Mouse (Mus musculus): ENCODE measurements around the gene Pdlim5. TPM values are rescaled to one million over a fixed set of nuclear protein-coding genes. Genes with fewer than 3 reads are reported as not detected.

The Pdlim5 gene
- polyA plus RNA-seq, 1 experiment from 2014 or later: 19.2 TPM

GRCm38 (mm10) chr3:142386505-142386904, 9.0 kb downstream of the Pdlim5 start:
- Histone ChIP-seq H3K9me3 (ENCODE audit: control insufficient read depth, low read length) (no peaks in the 10 kb centered on the region), H3K4me1 (ENCODE audit: control insufficient read depth, insufficient read depth, low read depth, low read length) (no peaks in the 10 kb centered on the region), H3K4me3 (ENCODE audit: low read length) (no peak overlapping the region), H3K36me3 (ENCODE audit: control insufficient read depth, insufficient read depth, low read length) (no peaks in the 10 kb centered on the region), H3K27ac (ENCODE audit: low read depth, low read length) (no peak overlapping the region), H3K27me3 (replicated peaks; ENCODE audit: control insufficient read depth, insufficient read depth, low read length) (no peaks in the 10 kb centered on the region), H3K4me2 (ENCODE audit: low read length) (no peak overlapping the region), H3K9ac (ENCODE audit: low read depth, low read length) (no peak overlapping the region)
- no peak for ATAC-seq
- 93% methylated on average over 4 of the region's 4 CpGs for WGBS

GRCm38 (mm10) chr3:142385690-142386089, 9.8 kb downstream of the Pdlim5 start:
- 91% methylated on average over 2 of the region's 2 CpGs for WGBS
- no peak for ATAC-seq
- no peaks in the 10 kb centered on the region for H3K27me3 ChIP-seq (replicated peaks; ENCODE audit: control insufficient read depth, insufficient read depth, low read length)
- no peaks in the 10 kb centered on the region for H3K9me3 ChIP-seq (ENCODE audit: control insufficient read depth, low read length)
- no peaks in the 10 kb centered on the region for H3K36me3 ChIP-seq (ENCODE audit: control insufficient read depth, insufficient read depth, low read length)
- H3K27ac ChIP-seq (ENCODE audit: low read depth, low read length): no peak overlapping the region
- no peak overlapping the region for H3K9ac ChIP-seq (ENCODE audit: low read depth, low read length)
- H3K4me1 ChIP-seq (ENCODE audit: control insufficient read depth, insufficient read depth, low read depth, low read length): no peaks in the 10 kb centered on the region
- no peak overlapping the region for H3K4me2 ChIP-seq (ENCODE audit: low read length)
- no peak overlapping the region for H3K4me3 ChIP-seq (ENCODE audit: low read length)

GRCm38 (mm10) chr3:142376638-142377037, 18.9 kb downstream of the Pdlim5 start:
- Histone ChIP-seq H3K27ac (ENCODE audit: low read depth, low read length) (no peak overlapping the region), H3K27me3 (replicated peaks; ENCODE audit: control insufficient read depth, insufficient read depth, low read length) (no peaks in the 10 kb centered on the region), H3K4me3 (ENCODE audit: low read length) (no peak overlapping the region), H3K9me3 (ENCODE audit: control insufficient read depth, low read length) (no peaks in the 10 kb centered on the region), H3K4me1 (ENCODE audit: control insufficient read depth, insufficient read depth, low read depth, low read length) (no peaks in the 10 kb centered on the region), H3K36me3 (ENCODE audit: control insufficient read depth, insufficient read depth, low read length) (no peaks in the 10 kb centered on the region), H3K9ac (ENCODE audit: low read depth, low read length) (no peak overlapping the region), H3K4me2 (ENCODE audit: low read length) (no peak overlapping the region)
- WGBS: 82% methylated on average over 1 of the region's 1 CpGs
- ATAC-seq: no peak

- Histone ChIP-seq H3K4me3 (ENCODE audit: low read length) (no peak overlapping the region), H3K4me2 (ENCODE audit: low read length) (no peak overlapping the region), H3K36me3 (ENCODE audit: control insufficient read depth, insufficient read depth, low read length) (no peaks in the 10 kb centered on the region), H3K9ac (ENCODE audit: low read depth, low read length) (no peak overlapping the region), H3K27ac (ENCODE audit: low read depth, low read length) (no peak overlapping the region), H3K9me3 (ENCODE audit: control insufficient read depth, low read length) (no peaks in the 10 kb centered on the region), H3K27me3 (replicated peaks; ENCODE audit: control insufficient read depth, insufficient read depth, low read length) (no peaks in the 10 kb centered on the region), H3K4me1 (ENCODE audit: control insufficient read depth, insufficient read depth, low read depth, low read length) (no peaks in the 10 kb centered on the region)
- 33% methylated on average over 1 of the region's 1 CpGs for WGBS
- ATAC-seq: no peak
These were observed 20.4 kb downstream of the Pdlim5 start for GRCm38 (mm10) chr3:142375106-142375505.

GRCm38 (mm10) chr3:142372465-142373147, 22.9 kb downstream of the Pdlim5 start:
- Histone ChIP-seq H3K4me2 (ENCODE audit: low read length) (no peak overlapping the region), H3K27me3 (replicated peaks; ENCODE audit: control insufficient read depth, insufficient read depth, low read length) (no peaks in the 10 kb centered on the region), H3K4me1 (ENCODE audit: control insufficient read depth, insufficient read depth, low read depth, low read length) (no peaks in the 10 kb centered on the region), H3K27ac (ENCODE audit: low read depth, low read length) (no peak overlapping the region), H3K9ac (ENCODE audit: low read depth, low read length) (no peak overlapping the region), H3K36me3 (ENCODE audit: control insufficient read depth, insufficient read depth, low read length) (no peaks in the 10 kb centered on the region), H3K9me3 (ENCODE audit: control insufficient read depth, low read length) (no peaks in the 10 kb centered on the region), H3K4me3 (ENCODE audit: low read length) (no peak overlapping the region)
- 94% methylated on average over 6 of the region's 6 CpGs for WGBS
- no peak for ATAC-seq

- WGBS: 89% methylated on average over 9 of the region's 9 CpGs
- H3K4me3 ChIP-seq (ENCODE audit: low read length): no peak overlapping the region
- ATAC-seq: no peak
- H3K27me3 ChIP-seq (replicated peaks; ENCODE audit: control insufficient read depth, insufficient read depth, low read length): no peaks in the 10 kb centered on the region
- no peak overlapping the region for H3K27ac ChIP-seq (ENCODE audit: low read depth, low read length)
- no peak overlapping the region for H3K4me2 ChIP-seq (ENCODE audit: low read length)
- no peak overlapping the region for H3K9ac ChIP-seq (ENCODE audit: low read depth, low read length)
- H3K4me1 ChIP-seq (ENCODE audit: control insufficient read depth, insufficient read depth, low read depth, low read length): no peaks in the 10 kb centered on the region
- H3K9me3 ChIP-seq (ENCODE audit: control insufficient read depth, low read length): no peaks in the 10 kb centered on the region
- no peaks in the 10 kb centered on the region for H3K36me3 ChIP-seq (ENCODE audit: control insufficient read depth, insufficient read depth, low read length)
These were observed 27.1 kb downstream of the Pdlim5 start for GRCm38 (mm10) chr3:142368411-142368810.

- WGBS: 65% methylated on average over 6 of the region's 6 CpGs
- Histone ChIP-seq H3K4me3 (ENCODE audit: low read length) (no peak overlapping the region), H3K9me3 (ENCODE audit: control insufficient read depth, low read length) (no peaks in the 10 kb centered on the region), H3K4me2 (ENCODE audit: low read length) (no peak overlapping the region), H3K27me3 (replicated peaks; ENCODE audit: control insufficient read depth, insufficient read depth, low read length) (no peaks in the 10 kb centered on the region), H3K4me1 (ENCODE audit: control insufficient read depth, insufficient read depth, low read depth, low read length) (no peaks in the 10 kb centered on the region), H3K9ac (ENCODE audit: low read depth, low read length) (no peak overlapping the region), H3K27ac (ENCODE audit: low read depth, low read length) (no peak overlapping the region), H3K36me3 (ENCODE audit: control insufficient read depth, insufficient read depth, low read length) (no peaks in the 10 kb centered on the region)
- no peak for ATAC-seq
These were observed 33.4 kb downstream of the Pdlim5 start for GRCm38 (mm10) chr3:142362092-142362491.

- Histone ChIP-seq H3K4me3 (ENCODE audit: low read length) (no peak overlapping the region), H3K9me3 (ENCODE audit: control insufficient read depth, low read length) (no peaks in the 10 kb centered on the region), H3K27ac (ENCODE audit: low read depth, low read length) (no peak overlapping the region), H3K4me1 (ENCODE audit: control insufficient read depth, insufficient read depth, low read depth, low read length) (no peaks in the 10 kb centered on the region), H3K9ac (ENCODE audit: low read depth, low read length) (no peak overlapping the region), H3K27me3 (replicated peaks; ENCODE audit: control insufficient read depth, insufficient read depth, low read length) (no peaks in the 10 kb centered on the region), H3K36me3 (ENCODE audit: control insufficient read depth, insufficient read depth, low read length) (no peaks in the 10 kb centered on the region), H3K4me2 (ENCODE audit: low read length) (no peak overlapping the region)
- ATAC-seq: no peak
These were observed 36.5 kb downstream of the Pdlim5 start for GRCm38 (mm10) chr3:142358951-142359350.

- no peaks in the 10 kb centered on the region for H3K9me3 ChIP-seq (ENCODE audit: control insufficient read depth, low read length)
- 87% methylated on average over 4 of the region's 4 CpGs for WGBS
- no peak overlapping the region for H3K9ac ChIP-seq (ENCODE audit: low read depth, low read length)
- H3K4me2 ChIP-seq (ENCODE audit: low read length): no peak overlapping the region
- H3K36me3 ChIP-seq (ENCODE audit: control insufficient read depth, insufficient read depth, low read length): no peaks in the 10 kb centered on the region
- H3K27ac ChIP-seq (ENCODE audit: low read depth, low read length): no peak overlapping the region
- ATAC-seq: no peak
- H3K4me3 ChIP-seq (ENCODE audit: low read length): no peak overlapping the region
- H3K27me3 ChIP-seq (replicated peaks; ENCODE audit: control insufficient read depth, insufficient read depth, low read length): no peaks in the 10 kb centered on the region
- H3K4me1 ChIP-seq (ENCODE audit: control insufficient read depth, insufficient read depth, low read depth, low read length): no peaks in the 10 kb centered on the region
These were observed 38.8 kb downstream of the Pdlim5 start for GRCm38 (mm10) chr3:142356661-142357060.

GRCm38 (mm10) chr3:142353218-142353617, 42.3 kb downstream of the Pdlim5 start:
- Histone ChIP-seq H3K9me3 (ENCODE audit: control insufficient read depth, low read length) (no peaks in the 10 kb centered on the region), H3K27ac (ENCODE audit: low read depth, low read length) (no peak overlapping the region), H3K4me3 (ENCODE audit: low read length) (no peak overlapping the region), H3K4me1 (ENCODE audit: control insufficient read depth, insufficient read depth, low read depth, low read length) (no peaks in the 10 kb centered on the region), H3K4me2 (ENCODE audit: low read length) (no peak overlapping the region), H3K36me3 (ENCODE audit: control insufficient read depth, insufficient read depth, low read length) (no peaks in the 10 kb centered on the region), H3K27me3 (replicated peaks; ENCODE audit: control insufficient read depth, insufficient read depth, low read length) (no peaks in the 10 kb centered on the region), H3K9ac (ENCODE audit: low read depth, low read length) (no peak overlapping the region)
- no peak for ATAC-seq
- WGBS: 78% methylated on average over 1 of the region's 1 CpGs

All from hindbrain, embryonic 16.5 days (tissue).